Mouse (Mus musculus) intestine, embryonic 14.5 days (tissue): Measurements from ENCODE around the gene Ctsa. TPM values are rescaled to one million over a fixed set of nuclear protein-coding genes. Genes with fewer than 3 reads are reported as not detected.
A peak's percentile ranks its signal among the peaks of the same experiment; 100 is the strongest.
"Not testable (repeated sequence)": the region's sequence is repeated elsewhere in the genome, so short reads cannot be mapped to it uniquely, and the experiment has no call there.

Experiments used
- ATAC-seq: fragments of 200-750 bp; cut with Nextera tagmentation; replicated peaks from 2 replicates; pipeline ENCODE4 v1.8.0; 2017; ENCODE audit warnings: low read depth, moderate number of reproducible peaks, moderate TSS enrichment, moderate library complexity; ENCODE audit not compliant: low FRiP score, low TSS enrichment
- DNase-seq: peaks from one replicate; pipeline ENCODE4 v3.0.0-alpha.2; 2018; ENCODE audit warnings: low spot score
- H3K27ac ChIP-seq: fragments of 300-500 bp; sonication (generic); 2 replicates; pipeline ENCODE4 v1.5.1; 2014; ENCODE audit warnings: low read depth, mild to moderate bottlenecking, control low read depth
- H3K27me3 ChIP-seq: fragments of 300-500 bp; sonication (generic); replicated peaks from 2 replicates; pipeline ENCODE4 v1.6.1; 2014; ENCODE audit warnings: low read length, control low read depth; ENCODE audit not compliant: control insufficient read depth, insufficient read depth
- H3K36me3 ChIP-seq: fragments of 300-500 bp; sonication (generic); 2 replicates; pipeline ENCODE4 v1.6.1; 2014; ENCODE audit warnings: low read length, control low read depth; ENCODE audit not compliant: control insufficient read depth, insufficient read depth
- H3K4me1 ChIP-seq: fragments of 300-500 bp; sonication (generic); replicated peaks from 2 replicates; pipeline ENCODE4 v1.6.1; 2014; ENCODE audit warnings: low read length, control low read depth, mixed read lengths; ENCODE audit not compliant: control insufficient read depth, insufficient read depth
- H3K4me2 ChIP-seq: fragments of 300-500 bp; sonication (generic); 2 replicates; pipeline ENCODE4 v1.6.1; 2014; ENCODE audit warnings: low read length
- H3K4me3 ChIP-seq: fragments of 300-500 bp; sonication (generic); 2 replicates; pipeline ENCODE4 v1.5.1; 2014; ENCODE audit warnings: low read depth, low read length, control low read depth, mixed read lengths
- H3K9ac ChIP-seq: fragments of 300-500 bp; sonication (generic); 2 replicates; pipeline ENCODE4 v1.6.1; 2014; ENCODE audit warnings: mild to moderate bottlenecking, low read length
- H3K9me3 ChIP-seq: fragments of 300-500 bp; sonication (generic); 2 replicates; pipeline ENCODE4 v1.6.1; 2016; ENCODE audit warnings: low read length, control low read depth; ENCODE audit not compliant: control insufficient read depth
- WGBS: fragments of 180-500 bp; shearing (Covaris S2); extraction: QIAGEN DNeasy Blood & Tissue Kit; methylation state at CpG from one replicate; pipeline ENCODE4 v1.1.7; 2014; 5-methylcytosine and 5-hydroxymethylcytosine counted together
- polyA plus RNA-seq: library from polyadenylated mRNA; unstranded; fragments of >200 nt; fragmentation: Nextera tagmentation; extraction: Ambion mirVana; gene quantifications from 2 replicates; pipeline ENCODE4 v1.2.1, GENCODE M21; 2014

Gene Ctsa
- polyA plus RNA-seq, 1 experiment from 2014 or later = 155 TPM

DNA sequence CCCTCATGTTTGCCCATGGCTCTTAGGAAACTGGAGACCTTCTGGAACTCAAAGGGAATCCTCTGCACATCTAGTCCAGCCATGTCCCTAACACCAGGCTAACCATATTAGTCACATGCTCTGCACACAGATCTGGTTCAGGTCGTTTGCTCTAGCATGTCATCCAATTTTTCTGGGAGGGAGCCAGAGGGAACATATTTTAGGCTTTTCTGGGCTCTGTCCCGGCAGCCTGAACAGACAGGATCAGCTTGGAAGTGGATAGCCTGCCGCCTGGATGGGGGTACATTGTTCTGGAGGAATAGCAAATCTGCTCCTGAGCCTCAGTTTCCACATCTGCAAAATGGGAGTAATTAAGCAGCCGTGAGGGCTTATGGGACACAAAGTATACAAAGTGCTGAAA, 28.4 kb downstream of the Ctsa start:
- peaks cover 27% of the 10 kb centered on the region for H3K27me3 ChIP-seq
- no peaks in the 10 kb centered on the region for H3K9me3 ChIP-seq
- DNase-seq (no peak), ATAC-seq (no peak)
- no peak overlapping the region for H3K9ac ChIP-seq
- H3K27ac ChIP-seq = no peak overlapping the region
- no peak overlapping the region for H3K4me3 ChIP-seq
- WGBS = 73% methylated on average over 4 of the region's 4 CpGs
- no peaks in the 10 kb centered on the region for H3K36me3 ChIP-seq
- H3K4me1 ChIP-seq = peaks cover 31% of the 10 kb centered on the region; the same call in 1 of the 2 replicates
- no peak overlapping the region for H3K4me2 ChIP-seq

DNA sequence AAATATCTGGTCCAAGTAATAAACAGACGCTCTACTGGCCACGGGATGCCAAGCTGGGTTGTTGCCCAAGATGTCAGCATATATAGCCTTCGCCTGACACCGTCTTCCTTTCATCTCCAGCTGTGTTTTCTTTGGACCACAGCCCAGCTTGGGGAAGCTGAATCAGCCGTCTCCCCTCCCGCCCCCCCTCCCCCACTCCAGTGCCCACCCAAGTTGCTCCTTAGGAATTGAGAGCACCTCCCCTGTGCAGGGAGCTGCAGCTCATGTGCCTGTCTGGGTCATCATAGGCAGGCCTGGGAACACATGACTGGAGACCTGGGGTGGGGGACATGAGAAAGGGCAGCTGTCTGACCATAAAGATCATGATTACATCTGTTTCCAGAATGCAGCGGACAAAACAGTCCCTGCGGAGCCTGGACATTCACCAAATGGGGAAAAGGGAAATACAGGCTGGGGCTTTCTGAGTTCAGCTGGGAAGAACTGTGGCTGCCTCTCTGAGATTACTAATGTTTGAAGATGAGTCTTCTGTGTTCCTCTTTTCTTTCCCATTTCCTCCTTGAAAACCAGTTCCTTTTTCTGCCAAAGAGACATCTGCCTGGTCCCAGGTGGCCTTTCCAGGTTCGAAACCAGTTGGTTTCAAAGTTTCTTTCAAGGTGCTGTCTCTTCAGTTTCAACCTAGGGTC, 29.6 kb downstream of the Ctsa start:
- WGBS = 23% methylated on average over 9 of the region's 9 CpGs
- Histone ChIP-seq H3K9ac (no peak overlapping the region), H3K4me1 (peaks cover 24% of the 10 kb centered on the region; the same call in 1 of the 2 replicates), H3K9me3 (no peaks in the 10 kb centered on the region), H3K36me3 (no peaks in the 10 kb centered on the region), H3K4me3 (no peak overlapping the region), H3K27ac (peak overlapping the region; percentile 47), H3K27me3 (peaks cover 16% of the 10 kb centered on the region), H3K4me2 (peak overlapping the region; percentile 13; the same call in 1 of the 2 replicates)
- peak; percentile 86 for DNase-seq
- peak; percentile 62 for ATAC-seq

DNA sequence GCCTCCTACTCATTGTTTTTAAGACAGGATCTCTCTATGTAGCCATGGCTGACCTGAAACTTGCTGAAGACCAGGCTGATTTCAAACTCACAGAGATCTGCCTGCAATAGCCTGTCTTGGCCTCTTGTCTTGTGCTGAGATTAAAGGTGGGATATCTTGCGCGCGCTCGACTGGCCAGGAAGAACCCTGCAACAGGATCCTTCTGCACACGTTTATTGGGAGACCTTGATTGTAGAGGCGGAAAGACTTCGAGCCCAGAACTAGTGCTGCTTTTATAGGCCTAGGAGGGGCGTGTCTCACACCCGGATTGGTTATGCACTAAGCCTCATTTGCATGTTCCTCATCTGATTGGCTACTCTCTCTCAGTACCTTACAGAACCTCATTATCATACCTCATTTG, 30.7 kb downstream of the Ctsa start:
- H3K9ac ChIP-seq, H3K27me3 ChIP-seq, H3K4me2 ChIP-seq, H3K4me3 ChIP-seq, ATAC-seq, H3K27ac ChIP-seq, H3K9me3 ChIP-seq, H3K36me3 ChIP-seq, DNase-seq: not testable (repeated sequence)
- 90% methylated on average over 7 of the region's 9 CpGs for WGBS
- peaks cover 16% of the 10 kb centered on the region; the same call in 1 of the 2 replicates for H3K4me1 ChIP-seq

DNA sequence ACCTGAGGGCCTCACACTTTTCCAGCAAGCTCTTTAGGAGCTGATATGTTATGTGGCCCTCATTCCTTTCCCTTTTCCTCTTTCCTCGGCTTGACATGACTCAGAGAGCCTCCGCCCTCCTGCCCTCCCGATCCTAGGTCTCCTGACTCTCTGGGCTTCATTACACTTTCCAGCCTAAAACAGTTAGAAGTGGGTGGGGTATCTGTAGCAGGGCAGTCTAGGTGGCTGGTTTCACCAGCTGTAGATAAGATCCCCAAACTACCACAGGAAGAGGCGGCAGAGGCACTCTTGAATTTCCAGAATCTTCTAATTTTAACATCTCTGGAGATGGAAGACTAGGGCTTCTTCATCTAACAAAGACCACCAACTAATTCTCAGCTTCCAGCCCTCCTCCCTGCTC, 31.9 kb downstream of the Ctsa start:
- Histone ChIP-seq H3K36me3 (no peaks in the 10 kb centered on the region), H3K4me2 (no peak overlapping the region), H3K9ac (no peak overlapping the region), H3K27ac (no peak overlapping the region), H3K4me3 (no peak overlapping the region), H3K4me1 (peaks cover 13% of the 10 kb centered on the region; the same call in 1 of the 2 replicates), H3K9me3 (peaks cover 4% of the 10 kb centered on the region; the same call in 1 of the 2 replicates), H3K27me3 (no peaks in the 10 kb centered on the region)
- DNase-seq = no peak
- no peak for ATAC-seq
- 68% methylated on average over 4 of the region's 4 CpGs for WGBS

DNA sequence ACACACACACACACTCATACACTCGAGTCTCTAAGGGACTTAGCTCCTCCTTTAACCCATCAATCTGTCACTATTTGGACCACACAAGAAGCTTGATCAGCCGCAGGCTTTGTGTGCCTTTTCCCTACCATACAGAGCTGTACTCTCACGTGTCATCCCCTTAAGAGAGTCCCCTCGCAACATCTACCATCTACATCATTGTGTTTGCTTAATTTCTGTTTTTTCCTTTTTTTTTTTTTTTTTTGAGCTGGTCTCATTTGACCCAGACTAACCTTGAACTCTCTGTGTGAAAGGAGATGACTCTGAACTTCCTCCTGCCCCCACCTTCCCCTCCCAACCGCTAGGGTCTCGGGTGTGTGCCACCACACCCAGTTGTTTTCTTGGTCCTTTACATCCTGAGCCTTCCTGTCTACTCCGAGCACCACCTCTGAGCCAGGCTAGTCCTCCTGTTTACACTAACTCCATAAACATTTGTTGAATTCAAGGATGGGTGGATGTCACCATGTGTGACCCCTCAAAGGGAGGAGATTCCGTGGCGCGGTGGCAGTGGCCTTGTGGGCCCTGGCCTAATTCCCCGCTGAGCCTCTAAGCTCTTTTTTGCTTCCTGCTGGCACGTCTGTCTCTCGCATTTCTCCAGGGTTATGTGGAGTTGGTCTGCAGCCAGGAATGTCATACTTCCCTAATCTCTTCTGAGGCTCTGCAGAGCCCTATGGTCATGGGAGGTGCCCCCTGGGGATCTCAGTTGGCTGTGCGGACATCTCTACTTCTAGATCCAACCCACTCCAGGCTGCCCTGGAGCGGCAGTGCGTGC, 34.3 kb downstream of the Ctsa start:
- 32% methylated on average over 16 of the region's 16 CpGs for WGBS
- Histone ChIP-seq H3K9ac (no peak overlapping the region), H3K4me3 (no peak overlapping the region), H3K27ac (peak overlapping the region; percentile 69), H3K4me1 (peaks cover 8% of the 10 kb centered on the region; the same call in 1 of the 2 replicates), H3K36me3 (no peaks in the 10 kb centered on the region), H3K9me3 (peaks cover 4% of the 10 kb centered on the region; the same call in 1 of the 2 replicates), H3K27me3 (no peaks in the 10 kb centered on the region), H3K4me2 (no peak overlapping the region)
- peak; percentile 69 for DNase-seq
- peak; percentile 45; the same call in 1 of the 2 replicates for ATAC-seq

DNA sequence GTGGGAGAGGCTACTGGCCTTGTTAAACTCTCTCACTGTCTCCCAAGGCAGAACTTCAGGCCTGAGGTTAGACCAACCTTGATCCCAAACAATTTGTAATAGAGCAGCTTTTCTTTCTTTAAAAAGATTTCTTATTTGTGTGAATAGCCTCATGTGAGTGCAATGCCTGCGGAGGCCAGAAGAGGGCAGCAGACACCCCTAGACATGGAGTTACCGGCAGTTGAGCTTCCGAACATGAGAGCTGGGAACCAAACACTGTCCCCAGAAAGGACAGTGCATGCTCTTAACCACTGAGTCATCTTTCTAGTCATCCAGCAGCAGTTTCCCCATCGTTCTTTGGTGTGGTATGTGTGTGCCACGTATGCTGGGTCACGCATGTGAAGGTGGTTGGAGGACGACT, 34.9 kb downstream of the Ctsa start:
- ATAC-seq (no peak), DNase-seq (no peak)
- peak overlapping the region; percentile 69 for H3K27ac ChIP-seq
- peaks cover 4% of the 10 kb centered on the region; the same call in 1 of the 2 replicates for H3K9me3 ChIP-seq
- no peaks in the 10 kb centered on the region for H3K36me3 ChIP-seq
- H3K4me2 ChIP-seq = no peak overlapping the region
- peaks cover 4% of the 10 kb centered on the region; the same call in 1 of the 2 replicates for H3K4me1 ChIP-seq
- 96% methylated on average over 7 of the region's 7 CpGs for WGBS
- no peaks in the 10 kb centered on the region for H3K27me3 ChIP-seq
- no peak overlapping the region for H3K9ac ChIP-seq
- H3K4me3 ChIP-seq = no peak overlapping the region

DNA sequence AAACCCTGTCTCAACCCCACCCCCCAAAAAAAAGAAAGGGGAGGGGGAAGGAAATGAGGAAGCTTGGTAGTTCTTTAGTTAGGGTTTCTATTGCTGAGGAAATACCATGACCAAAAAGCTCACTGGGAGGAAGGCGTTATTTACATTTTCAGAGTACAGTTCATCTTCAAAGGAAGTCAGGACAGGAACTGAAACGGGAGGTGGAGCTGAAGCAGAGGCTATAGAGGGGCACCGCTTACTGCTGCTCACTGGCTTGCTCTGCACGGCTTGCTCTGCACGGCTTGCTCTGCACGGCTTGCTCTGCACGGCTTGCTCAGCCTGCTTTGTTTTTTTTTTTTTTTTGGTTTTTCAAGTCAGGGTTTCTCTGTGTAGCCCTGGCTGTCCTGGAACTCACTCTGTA, 35.8 kb downstream of the Ctsa start:
- DNase-seq = no peak

DNA sequence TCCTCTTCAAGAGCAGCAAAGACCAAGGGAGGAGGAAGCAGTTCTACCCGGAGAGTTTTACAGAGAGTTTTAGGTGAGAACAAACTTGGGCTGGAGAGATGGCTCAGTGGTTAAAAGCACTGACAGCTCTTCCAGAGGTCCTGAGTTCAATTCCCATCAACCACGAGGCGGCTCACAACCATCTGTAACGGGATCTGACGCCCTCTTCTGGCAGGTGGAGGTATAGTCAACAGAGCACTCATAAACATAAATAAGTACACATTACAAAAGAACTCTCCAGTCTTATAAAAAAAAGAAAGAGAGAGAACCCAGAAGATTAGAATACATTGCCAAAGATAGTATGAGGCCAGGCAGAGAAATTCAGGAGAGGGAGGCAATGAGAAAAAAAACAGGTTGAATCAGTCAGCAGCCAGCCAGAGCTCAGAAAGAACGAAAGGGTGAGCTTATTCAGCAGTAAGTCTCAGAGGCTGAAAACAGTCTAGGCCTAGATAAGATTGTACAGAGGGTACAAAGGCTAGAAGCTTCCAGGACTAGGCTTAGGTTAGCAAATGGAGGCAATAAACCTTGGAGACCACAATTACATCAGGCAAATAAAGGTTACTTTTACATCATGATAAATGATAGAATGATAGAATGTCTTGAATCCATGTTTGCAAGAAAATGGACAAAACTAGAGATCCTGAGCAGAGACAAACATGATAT, 39.1 kb downstream of the Ctsa start:
- Histone ChIP-seq H3K36me3 (no peaks in the 10 kb centered on the region), H3K27ac (no peak overlapping the region), H3K27me3 (no peaks in the 10 kb centered on the region), H3K9me3 (peaks cover 4% of the 10 kb centered on the region; the same call in 1 of the 2 replicates), H3K4me3 (no peak overlapping the region), H3K4me2 (no peak overlapping the region), H3K9ac (no peak overlapping the region), H3K4me1 (peaks cover 10% of the 10 kb centered on the region; the same call in 1 of the 2 replicates)
- 50% methylated on average over 6 of the region's 6 CpGs for WGBS
- DNase-seq (no peak), ATAC-seq (no peak)

More for the DNA sequence above, 35.8 kb downstream of the Ctsa start:
- Histone ChIP-seq H3K4me2 (no peak overlapping the region), H3K27me3 (no peaks in the 10 kb centered on the region), H3K27ac (no peak overlapping the region), H3K4me3 (no peak overlapping the region), H3K36me3 (no peaks in the 10 kb centered on the region), H3K9me3 (peaks cover 4% of the 10 kb centered on the region; the same call in 1 of the 2 replicates), H3K9ac (no peak overlapping the region), H3K4me1 (no peaks in the 10 kb centered on the region; the same call in 1 of the 2 replicates)
- 59% methylated on average over 7 of the region's 7 CpGs for WGBS
- ATAC-seq = no peak
